Mouse (Mus musculus) brain, embryonic 14.5 days (tissue): ENCODE measurements around the gene Thbs3.

Experiments used
- CTCF ChIP-seq: fragments of 200-500 bp; IDR thresholded peaks from 2 replicates; pipeline ENCODE4 v1.5.1; 2012; ENCODE audit warnings: inconsistent platforms, mild to moderate bottlenecking, moderate library complexity, borderline replicate concordance; ENCODE audit not compliant: insufficient read depth, insufficient read length; ENCODE audit errors: extremely low read depth
- POLR2A ChIP-seq: fragments of 200-500 bp; IDR thresholded peaks from 2 replicates; pipeline ENCODE4 v1.6.1; 2012; ENCODE audit warnings: mild to moderate bottlenecking, inconsistent platforms, borderline replicate concordance; ENCODE audit not compliant: poor library complexity, insufficient read depth, insufficient read length, severe bottlenecking; ENCODE audit errors: extremely low read depth

DNA sequence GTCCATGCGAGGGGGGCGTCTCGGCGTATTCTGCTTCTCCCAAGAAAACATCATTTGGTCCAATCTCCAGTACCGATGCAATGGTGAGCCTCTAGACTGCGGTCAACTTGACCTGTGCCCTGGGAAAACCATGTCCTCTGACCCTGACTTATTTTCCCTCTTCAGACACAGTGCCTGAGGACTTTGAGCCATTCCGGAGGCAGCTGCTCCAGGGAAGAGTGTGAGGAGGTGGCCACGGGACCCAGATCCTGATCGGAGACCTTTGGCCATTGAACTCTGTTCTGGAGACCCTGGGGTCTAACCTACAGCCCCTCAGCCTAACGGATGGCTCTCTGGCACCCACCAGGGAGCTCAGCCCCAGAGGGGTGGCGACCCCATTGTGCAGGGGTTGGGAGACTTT is 11.4 kb downstream of the Thbs3 start:
- no peak for TF ChIP-seq CTCF
- TF ChIP-seq POLR2A: no peak
